Mouse (Mus musculus) forebrain, embryonic 11.5 days (tissue): ENCODE data around the gene Emilin1. TPM values are rescaled to one million over a fixed set of nuclear protein-coding genes. Genes with fewer than 3 reads are reported as not detected.

ENCODE experiments used
- ATAC-seq: fragments of 200-750 bp; cut with Nextera tagmentation; replicated peaks from 2 replicates; pipeline ENCODE4 v1.8.0; 2017; ENCODE audit warnings: moderate TSS enrichment; ENCODE audit not compliant: low FRiP score
- DNase-seq: peaks from one replicate; pipeline ENCODE4 v3.0.0-alpha.2; 2017; ENCODE audit warnings: low spot score
- H3K27ac ChIP-seq: fragments of 300-500 bp; sonication (generic); 2 replicates; pipeline ENCODE4 v1.5.1; 2014; ENCODE audit warnings: low read depth, low read length
- H3K27me3 ChIP-seq: fragments of 300-500 bp; sonication (generic); 2 replicates; pipeline ENCODE4 v1.6.1; 2014; ENCODE audit warnings: mild to moderate bottlenecking, low read length, mixed read lengths; ENCODE audit not compliant: control insufficient read depth, insufficient read depth
- H3K36me3 ChIP-seq: fragments of 300-500 bp; sonication (generic); 2 replicates; pipeline ENCODE4 v1.6.1; 2014; ENCODE audit warnings: mild to moderate bottlenecking, low read length, moderate library complexity, mixed read lengths; ENCODE audit not compliant: control insufficient read depth, insufficient read depth
- H3K4me1 ChIP-seq: fragments of 300-500 bp; sonication (generic); replicated peaks from 2 replicates; pipeline ENCODE4 v1.6.1; 2014; ENCODE audit warnings: low read length, mixed read lengths; ENCODE audit not compliant: control insufficient read depth, insufficient read depth
- H3K4me2 ChIP-seq: fragments of 300-500 bp; sonication (generic); 2 replicates; pipeline ENCODE4 v1.6.1; 2014; ENCODE audit warnings: low read depth, mild to moderate bottlenecking, low read length, moderate library complexity, mixed read lengths; ENCODE audit not compliant: severe bottlenecking
- H3K4me3 ChIP-seq: fragments of 300-500 bp; sonication (generic); 2 replicates; pipeline ENCODE4 v1.5.1; 2014; ENCODE audit warnings: low read depth, low read length
- H3K9ac ChIP-seq: fragments of 300-500 bp; sonication (generic); 2 replicates; pipeline ENCODE4 v1.6.1; 2014; ENCODE audit warnings: low read length
- H3K9me3 ChIP-seq: fragments of 300-500 bp; sonication (generic); 2 replicates; pipeline ENCODE4 v1.6.1; 2016; ENCODE audit warnings: low read length, mixed read lengths; ENCODE audit not compliant: control insufficient read depth
- WGBS: fragments of 180-500 bp; shearing (Covaris S2); extraction: QIAGEN DNeasy Blood & Tissue Kit; methylation state at CpG from one replicate; pipeline ENCODE4 v1.1.7; 2014; 5-methylcytosine and 5-hydroxymethylcytosine counted together
- polyA plus RNA-seq: library from polyadenylated mRNA; unstranded; fragments of >200 nt; fragmentation: Nextera tagmentation; extraction: Ambion mirVana; gene quantifications from 2 replicates; pipeline ENCODE4 v1.2.1, GENCODE M21; 2014

The Emilin1 gene
- polyA plus RNA-seq, 1 experiment from 2014 or later, result 44.6 TPM

DNA sequence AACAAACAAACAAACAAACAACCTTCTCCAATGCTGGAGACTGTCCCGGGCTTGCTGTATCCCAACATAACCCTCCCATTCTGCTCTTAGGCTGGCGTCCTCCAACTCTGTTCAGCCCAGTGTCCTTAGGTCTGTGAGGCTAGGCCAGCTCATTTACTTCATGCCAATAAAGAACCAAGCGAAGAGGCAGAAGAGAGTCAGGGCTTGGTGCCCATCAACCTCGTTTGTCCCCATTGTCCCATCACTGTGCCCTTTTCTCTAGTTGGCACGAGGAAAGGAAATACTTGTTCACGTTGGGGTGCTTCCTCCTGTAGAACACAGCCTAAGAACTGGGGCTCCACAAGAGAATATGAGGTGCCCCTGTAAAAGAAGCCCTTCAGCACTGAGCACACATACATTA, 38.5 kb downstream of the Emilin1 start:
- Histone ChIP-seq H3K27me3 (no peaks in the 10 kb centered on the region), H3K9me3 (no peaks in the 10 kb centered on the region), H3K4me2 (no peak overlapping the region), H3K27ac (no peak overlapping the region), H3K9ac (no peak overlapping the region), H3K36me3 (peaks cover 19% of the 10 kb centered on the region), H3K4me1 (peaks cover 5% of the 10 kb centered on the region; the same call in 1 of the 2 replicates), H3K4me3 (no peak overlapping the region)
- 93% methylated on average over 6 of the region's 6 CpGs for WGBS
- DNase-seq, result no peak
- no peak for ATAC-seq

DNA sequence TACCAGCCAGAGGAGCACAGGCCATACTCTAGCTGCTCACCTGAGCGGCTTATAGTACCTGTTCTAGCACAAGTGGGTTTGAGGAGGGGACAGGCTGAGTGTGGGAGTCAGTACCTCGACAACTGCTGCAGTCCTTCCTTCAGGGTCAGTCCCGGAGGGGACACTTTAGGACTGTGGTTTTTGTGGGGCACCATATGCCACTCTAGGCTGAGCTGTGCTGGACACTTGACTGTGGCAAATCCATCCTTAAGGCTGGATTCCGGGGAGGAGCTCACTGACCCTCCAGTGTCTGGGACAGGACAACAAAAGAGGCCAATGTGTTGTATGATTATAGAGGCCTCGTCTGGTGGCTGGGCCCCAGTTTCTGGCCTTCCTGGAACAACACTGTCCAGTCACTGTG, 39.3 kb downstream of the Emilin1 start:
- H3K27ac ChIP-seq, result no peak overlapping the region
- no peaks in the 10 kb centered on the region for H3K9me3 ChIP-seq
- peaks cover 19% of the 10 kb centered on the region for H3K36me3 ChIP-seq
- H3K9ac ChIP-seq, result no peak overlapping the region
- peaks cover 5% of the 10 kb centered on the region; the same call in 1 of the 2 replicates for H3K4me1 ChIP-seq
- no peak overlapping the region for H3K4me2 ChIP-seq
- H3K4me3 ChIP-seq, result no peak overlapping the region
- WGBS, result 87% methylated on average over 5 of the region's 5 CpGs
- DNase-seq, result no peak
- H3K27me3 ChIP-seq, result no peaks in the 10 kb centered on the region
- no peak for ATAC-seq

DNA sequence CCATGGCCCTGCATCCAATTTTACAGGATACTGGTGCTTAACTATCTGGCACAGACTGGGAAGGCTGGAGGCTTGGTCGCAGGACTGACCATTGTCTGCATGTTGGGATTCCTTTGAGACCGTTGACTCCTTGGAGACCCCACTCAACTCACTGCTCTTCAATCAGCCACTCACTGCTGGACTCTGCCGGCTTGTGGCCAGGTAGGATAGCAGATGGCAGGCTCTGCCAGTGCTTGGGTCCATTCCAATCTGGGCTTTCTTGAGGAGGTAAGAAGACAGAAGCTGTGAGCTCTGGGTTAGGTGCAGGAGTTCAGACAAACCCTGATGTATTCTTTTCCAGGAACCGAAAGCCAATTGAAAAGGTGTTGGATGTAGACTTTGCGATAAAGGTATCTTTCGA, 40.9 kb downstream of the Emilin1 start:
- WGBS, result 93% methylated on average over 6 of the region's 6 CpGs
- no peak overlapping the region for H3K9ac ChIP-seq
- DNase-seq (no peak), ATAC-seq (no peak)
- H3K36me3 ChIP-seq, result peaks cover 19% of the 10 kb centered on the region
- H3K4me1 ChIP-seq, result peaks cover 8% of the 10 kb centered on the region; the same call in 1 of the 2 replicates
- H3K27me3 ChIP-seq, result no peaks in the 10 kb centered on the region
- no peak overlapping the region for H3K27ac ChIP-seq
- no peak overlapping the region for H3K4me2 ChIP-seq
- H3K4me3 ChIP-seq, result no peak overlapping the region
- H3K9me3 ChIP-seq, result no peaks in the 10 kb centered on the region

DNA sequence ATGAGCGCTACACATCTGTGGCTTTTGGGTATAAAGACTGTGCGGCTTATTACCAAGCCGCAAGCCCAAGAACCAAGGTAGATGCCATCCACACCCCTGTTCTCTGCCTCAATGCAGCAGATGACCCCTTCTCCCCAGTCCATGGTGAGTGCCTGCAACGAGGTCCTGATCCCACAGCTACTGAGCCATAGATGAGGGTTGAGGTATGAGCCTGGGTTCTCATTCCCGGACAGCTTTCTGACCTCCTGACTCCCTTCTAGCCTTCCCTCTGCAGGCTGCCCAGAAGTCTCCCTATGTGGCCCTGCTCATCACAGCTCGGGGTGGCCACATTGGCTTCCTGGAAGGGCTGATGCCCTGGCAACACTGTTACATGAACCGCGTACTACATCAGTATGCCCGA, 41.4 kb downstream of the Emilin1 start:
- Histone ChIP-seq H3K27me3 (no peaks in the 10 kb centered on the region), H3K9me3 (no peaks in the 10 kb centered on the region), H3K36me3 (peaks cover 19% of the 10 kb centered on the region), H3K4me3 (no peak overlapping the region), H3K4me1 (peaks cover 10% of the 10 kb centered on the region; the same call in 1 of the 2 replicates), H3K4me2 (no peak overlapping the region), H3K9ac (no peak overlapping the region), H3K27ac (no peak overlapping the region)
- 93% methylated on average over 9 of the region's 9 CpGs for WGBS
- ATAC-seq, result no peak
- no peak for DNase-seq

DNA sequence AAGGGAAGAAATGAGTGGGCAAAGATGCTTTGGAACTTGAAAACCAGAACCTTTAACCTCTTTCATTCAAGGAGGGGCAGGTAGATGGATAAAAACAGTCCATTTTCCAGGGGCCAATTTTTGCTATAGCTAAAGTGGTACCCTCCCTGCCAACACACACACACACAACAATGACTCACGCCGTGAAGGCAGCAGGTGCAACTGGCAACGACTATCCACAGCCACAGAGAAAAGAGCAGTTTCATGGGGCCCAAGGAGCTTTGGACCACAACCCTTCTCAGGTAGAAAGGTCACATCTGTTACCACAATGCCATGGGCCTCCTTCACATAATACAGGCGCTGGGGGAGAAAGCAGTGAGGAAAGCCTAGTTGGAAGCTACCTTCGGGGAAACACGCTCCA, 42.5 kb downstream of the Emilin1 start:
- Histone ChIP-seq H3K4me3 (no peak overlapping the region), H3K27ac (no peak overlapping the region), H3K4me1 (peaks cover 4% of the 10 kb centered on the region; the same call in 1 of the 2 replicates), H3K27me3 (no peaks in the 10 kb centered on the region), H3K9me3 (no peaks in the 10 kb centered on the region), H3K9ac (no peak overlapping the region), H3K4me2 (no peak overlapping the region), H3K36me3 (peaks cover 19% of the 10 kb centered on the region)
- ATAC-seq (no peak), DNase-seq (no peak)
- WGBS, result 91% methylated on average over 6 of the region's 6 CpGs

DNA sequence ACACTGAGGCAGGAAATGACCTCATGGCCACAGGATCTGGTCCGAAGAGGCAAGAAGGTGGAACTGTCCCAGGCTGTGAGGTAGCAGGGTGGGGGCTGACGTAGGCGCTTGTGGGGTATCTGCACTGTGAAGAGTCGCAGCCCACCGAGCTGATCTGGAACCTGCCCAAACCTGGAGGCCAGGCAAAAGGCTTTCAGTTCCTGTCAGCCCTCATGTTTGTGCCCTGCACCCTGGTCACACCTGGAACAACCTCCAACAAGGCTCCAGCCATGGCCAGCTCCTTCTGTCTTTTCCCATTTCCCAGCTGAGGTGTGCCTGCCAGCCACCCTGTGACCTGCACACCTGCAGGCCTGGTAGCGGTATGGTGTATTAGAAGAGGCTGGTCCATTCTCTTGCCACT, 44.7 kb downstream of the Emilin1 start:
- Histone ChIP-seq H3K9ac (no peak overlapping the region), H3K27ac (no peak overlapping the region), H3K4me1 (peaks cover 4% of the 10 kb centered on the region; the same call in 1 of the 2 replicates), H3K36me3 (peaks cover 19% of the 10 kb centered on the region), H3K27me3 (no peaks in the 10 kb centered on the region), H3K9me3 (no peaks in the 10 kb centered on the region), H3K4me2 (no peak overlapping the region), H3K4me3 (no peak overlapping the region)
- 90% methylated on average over 6 of the region's 6 CpGs for WGBS
- ATAC-seq (no peak), DNase-seq (no peak)

DNA sequence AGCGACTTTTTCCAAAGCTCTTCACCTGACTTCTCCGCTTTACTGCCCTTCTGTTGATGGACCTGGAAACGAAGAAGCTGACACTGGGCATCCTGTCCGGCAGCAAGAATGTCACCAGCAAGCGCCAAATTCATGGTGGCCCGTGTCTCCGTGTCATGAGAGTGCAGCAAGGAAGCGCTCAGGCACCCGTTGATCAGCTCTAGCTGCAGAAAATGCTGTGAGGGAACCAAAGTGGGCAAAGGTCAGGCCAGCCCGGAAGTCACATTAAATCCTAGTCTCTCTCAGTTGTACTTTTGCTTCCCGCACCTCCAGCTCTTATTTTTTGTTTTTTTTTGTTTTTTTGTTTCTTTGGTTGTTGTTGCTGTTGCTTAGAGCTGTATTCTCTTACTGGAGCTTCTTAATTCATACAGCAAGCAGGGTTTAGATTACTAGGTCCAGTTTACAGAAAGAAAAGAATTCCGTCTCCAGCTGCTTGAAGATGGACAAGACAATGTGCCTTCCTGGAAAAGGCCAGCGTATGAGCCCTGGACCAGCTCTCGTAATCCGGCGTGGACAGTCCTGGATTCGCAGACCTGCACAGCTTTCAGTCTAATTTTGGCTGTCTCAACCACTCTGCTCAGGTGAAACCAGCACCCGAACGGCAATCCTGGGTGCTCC, 46.1 kb downstream of the Emilin1 start:
- Histone ChIP-seq H3K36me3 (peaks cover 13% of the 10 kb centered on the region; the same call in 1 of the 2 replicates), H3K27ac (no peak overlapping the region; the same call in 1 of the 2 replicates), H3K4me2 (peak overlapping the region; percentile 91), H3K9ac (peak overlapping the region; percentile 85), H3K4me1 (peaks cover 4% of the 10 kb centered on the region; the same call in 1 of the 2 replicates), H3K4me3 (peak overlapping the region; percentile 68), H3K9me3 (no peaks in the 10 kb centered on the region), H3K27me3 (no peaks in the 10 kb centered on the region)
- WGBS, result 42% methylated on average over 19 of the region's 19 CpGs
- no peak; the same call in 1 of the 2 replicates for ATAC-seq
- no peak for DNase-seq

DNA sequence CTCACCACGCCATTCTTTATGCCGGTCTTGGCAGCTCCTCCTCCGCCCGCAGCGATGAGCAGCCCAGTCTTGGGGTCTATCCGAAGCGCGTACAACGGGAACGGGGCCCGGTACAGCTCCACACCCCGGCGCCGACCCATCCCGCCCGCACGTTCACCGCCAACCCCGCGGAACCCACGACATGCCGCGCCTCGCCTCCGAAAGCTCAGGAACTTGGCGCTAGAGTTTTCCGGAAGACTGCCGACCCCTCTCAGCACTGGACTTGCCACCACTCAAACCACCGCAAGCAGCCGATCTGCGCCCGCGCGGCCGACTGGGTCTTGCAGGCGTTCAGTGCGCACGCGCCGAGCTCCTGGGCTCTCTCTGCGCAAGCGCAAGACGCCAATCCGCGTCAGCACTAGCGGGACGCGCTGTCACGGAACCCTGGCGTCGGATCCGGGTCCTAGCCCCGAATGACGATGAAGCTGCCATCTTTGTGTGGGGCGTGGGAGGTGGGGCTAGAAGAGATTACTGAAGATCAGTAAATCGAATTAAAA, 46.8 kb downstream of the Emilin1 start, which contains the start of gene Preb:
Preb (minus strand) TSS at position 396 of the 536 bp plus-strand sequence.
- ATAC-seq, result peak; percentile 95
- Histone ChIP-seq H3K27ac (peak within 1 kb of the TSS; percentile 66), H3K9me3 (no peaks in the 10 kb centered on the region), H3K4me3 (peak within 1 kb of the TSS; percentile 68), H3K9ac (peak within 1 kb of the TSS; percentile 85), H3K4me2 (peak within 1 kb of the TSS; percentile 91), H3K36me3 (peaks cover 7% of the 10 kb centered on the region; the same call in 1 of the 2 replicates), H3K27me3 (no peaks in the 10 kb centered on the region), H3K4me1 (peaks cover 4% of the 10 kb centered on the region; the same call in 1 of the 2 replicates)
- WGBS, result under 1% methylated on average over 56 of the region's 56 CpGs
- peak; percentile 100 for DNase-seq
